Mouse (Mus musculus) heart, embryonic 16.5 days (tissue): ENCODE data around the gene Fscn3. TPM values are rescaled to one million over a fixed set of nuclear protein-coding genes. Genes with fewer than 3 reads are reported as not detected.

Source experiments
- ATAC-seq: fragments of 200-750 bp; cut with Nextera tagmentation; replicated peaks from 2 replicates; pipeline ENCODE4 v1.8.0; 2017; ENCODE audit warnings: moderate number of reproducible peaks; ENCODE audit not compliant: insufficient read depth, low FRiP score; ENCODE audit errors: extremely low read depth
- H3K27ac ChIP-seq: fragments of 300-500 bp; sonication (generic); 2 replicates; pipeline ENCODE4 v1.5.1; 2014; ENCODE audit warnings: mild to moderate bottlenecking, low read length, control low read depth, moderate library complexity
- H3K27me3 ChIP-seq: fragments of 300-500 bp; sonication (generic); 2 replicates; pipeline ENCODE4 v1.6.1; 2014; ENCODE audit warnings: low read length, mixed read lengths; ENCODE audit not compliant: control insufficient read depth, insufficient read depth
- H3K36me3 ChIP-seq: fragments of 300-500 bp; sonication (generic); 2 replicates; pipeline ENCODE4 v1.6.1; 2014; ENCODE audit not compliant: control insufficient read depth, insufficient read depth
- H3K4me1 ChIP-seq: fragments of 300-500 bp; sonication (generic); 2 replicates; pipeline ENCODE4 v1.6.1; 2014; ENCODE audit warnings: low read length, mixed read lengths; ENCODE audit not compliant: control insufficient read depth, insufficient read depth
- H3K4me2 ChIP-seq: fragments of 300-500 bp; sonication (generic); 2 replicates; pipeline ENCODE4 v1.6.1; 2014; ENCODE audit warnings: low read depth, mild to moderate bottlenecking, control low read depth, low read length
- H3K4me3 ChIP-seq: fragments of 300-500 bp; sonication (generic); 2 replicates; pipeline ENCODE4 v1.5.1; 2014; ENCODE audit warnings: mild to moderate bottlenecking, control low read depth, low read length
- H3K9ac ChIP-seq: fragments of 300-500 bp; sonication (generic); 2 replicates; pipeline ENCODE4 v1.6.1; 2014; ENCODE audit warnings: low read length, control low read depth
- H3K9me3 ChIP-seq: fragments of 300-500 bp; sonication (generic); replicated peaks from 2 replicates; pipeline ENCODE4 v1.6.1; 2016; ENCODE audit warnings: low read length; ENCODE audit not compliant: control insufficient read depth
- WGBS: fragments of 180-500 bp; shearing (Covaris S2); extraction: QIAGEN DNeasy Blood & Tissue Kit; methylation state at CpG from one replicate; pipeline ENCODE4 v1.1.7; 2014; 5-methylcytosine and 5-hydroxymethylcytosine counted together
- polyA plus RNA-seq: library from polyadenylated mRNA; unstranded; fragments of >200 nt; fragmentation: Nextera tagmentation; extraction: Ambion mirVana; gene quantifications from 2 replicates; pipeline ENCODE4 v1.2.1, GENCODE M21; 2015

Fscn3 gene
- polyA plus RNA-seq = not detected in 2 replicates

- no peak for ATAC-seq
- 83% methylated on average over 3 of the region's 3 CpGs for WGBS
- Histone ChIP-seq H3K9me3 (no peaks in the 10 kb centered on the region), H3K9ac (no peak within 1 kb of the TSS), H3K27ac (no peak within 1 kb of the TSS), H3K4me3 (no peak within 1 kb of the TSS), H3K4me1 (peaks cover 13% of the 10 kb centered on the region), H3K4me2 (no peak within 1 kb of the TSS), H3K27me3 (no peaks in the 10 kb centered on the region), H3K36me3 (peaks cover 6% of the 10 kb centered on the region)
Observed at GRCm38 (mm10) chr6:28427096-28427839, at the start of gene Fscn3. Gene Fscn3 (plus strand): TSS chr6:28427789.

- no peaks in the 10 kb centered on the region for H3K36me3 ChIP-seq
- no peak overlapping the region for H3K4me3 ChIP-seq
- no peaks in the 10 kb centered on the region for H3K4me1 ChIP-seq
- ATAC-seq = no peak
- no peaks in the 10 kb centered on the region for H3K9me3 ChIP-seq
- no peak overlapping the region for H3K9ac ChIP-seq
- no peak overlapping the region for H3K27ac ChIP-seq
- H3K27me3 ChIP-seq = no peaks in the 10 kb centered on the region
- H3K4me2 ChIP-seq = no peak overlapping the region
- WGBS = 52% methylated on average over 4 of the region's 4 CpGs
Observed at GRCm38 (mm10) chr6:28381983-28382382, 45.6 kb upstream of the Fscn3 start.

GRCm38 (mm10) chr6:28385169-28385568 lies 42.4 kb upstream of the Fscn3 start:
- no peak overlapping the region for H3K4me2 ChIP-seq
- H3K27me3 ChIP-seq = no peaks in the 10 kb centered on the region
- no peak overlapping the region for H3K9ac ChIP-seq
- no peaks in the 10 kb centered on the region for H3K9me3 ChIP-seq
- no peaks in the 10 kb centered on the region for H3K4me1 ChIP-seq
- H3K36me3 ChIP-seq = no peaks in the 10 kb centered on the region
- ATAC-seq = no peak
- H3K4me3 ChIP-seq = no peak overlapping the region
- WGBS = 60% methylated on average over 3 of the region's 3 CpGs
- H3K27ac ChIP-seq = no peak overlapping the region

GRCm38 (mm10) chr6:28389038-28389437 lies 38.6 kb upstream of the Fscn3 start:
- Histone ChIP-seq H3K27ac (no peak overlapping the region), H3K27me3 (no peaks in the 10 kb centered on the region), H3K9me3 (no peaks in the 10 kb centered on the region), H3K4me2 (no peak overlapping the region), H3K4me3 (no peak overlapping the region), H3K36me3 (no peaks in the 10 kb centered on the region), H3K9ac (no peak overlapping the region), H3K4me1 (no peaks in the 10 kb centered on the region)
- ATAC-seq = no peak
- WGBS = 84% methylated on average over 3 of the region's 3 CpGs

GRCm38 (mm10) chr6:28396051-28396852 lies 31.3 kb upstream of the Fscn3 start:
- Histone ChIP-seq H3K4me3 (peak overlapping the region; percentile 62), H3K9me3 (peaks cover 9% of the 10 kb centered on the region), H3K27ac (no peak overlapping the region), H3K4me2 (peak overlapping the region; percentile 96), H3K27me3 (peaks cover 15% of the 10 kb centered on the region), H3K36me3 (no peaks in the 10 kb centered on the region), H3K4me1 (peaks cover 7% of the 10 kb centered on the region; the same call in 1 of the 2 replicates), H3K9ac (no peak overlapping the region)
- ATAC-seq = no peak
- WGBS = 40% methylated on average over 15 of the region's 15 CpGs

GRCm38 (mm10) chr6:28396853-28397457 lies 30.6 kb upstream of the Fscn3 start:
- peak overlapping the region; percentile 96 for H3K4me2 ChIP-seq
- peak overlapping the region; percentile 62 for H3K4me3 ChIP-seq
- no peak for ATAC-seq
- H3K36me3 ChIP-seq = no peaks in the 10 kb centered on the region
- H3K27ac ChIP-seq = no peak overlapping the region
- H3K9me3 ChIP-seq = peaks cover 9% of the 10 kb centered on the region
- H3K27me3 ChIP-seq = peaks cover 15% of the 10 kb centered on the region
- peaks cover 7% of the 10 kb centered on the region; the same call in 1 of the 2 replicates for H3K4me1 ChIP-seq
- H3K9ac ChIP-seq = peak overlapping the region; percentile 49
- WGBS = 4% methylated on average over 19 of the region's 19 CpGs

GRCm38 (mm10) chr6:28397681-28398203 lies 29.8 kb upstream of the Fscn3 start, which contains the start of gene Zfp800:
Gene Zfp800 (minus strand): TSS chr6:28398005.
- Histone ChIP-seq H3K9me3 (peaks cover 9% of the 10 kb centered on the region), H3K9ac (peak within 1 kb of the TSS; percentile 49), H3K27ac (no peak within 1 kb of the TSS), H3K4me2 (peak within 1 kb of the TSS; percentile 96), H3K27me3 (peaks cover 15% of the 10 kb centered on the region), H3K4me3 (peak within 1 kb of the TSS; percentile 62), H3K36me3 (no peaks in the 10 kb centered on the region), H3K4me1 (peaks cover 7% of the 10 kb centered on the region; the same call in 1 of the 2 replicates)
- ATAC-seq = peak; percentile 37; the same call in 1 of the 2 replicates
- 1% methylated on average over 33 of the region's 33 CpGs for WGBS

- WGBS = 74% methylated on average over 3 of the region's 3 CpGs
- H3K9ac ChIP-seq = no peak overlapping the region
Observed at GRCm38 (mm10) chr6:28398726-28399125, 28.9 kb upstream of the Fscn3 start.

More at GRCm38 (mm10) chr6:28398726-28399125, 28.9 kb upstream of the Fscn3 start:
- no peak overlapping the region for H3K27ac ChIP-seq
- peaks cover 10% of the 10 kb centered on the region for H3K9me3 ChIP-seq
- ATAC-seq = no peak
- peaks cover 7% of the 10 kb centered on the region; the same call in 1 of the 2 replicates for H3K4me1 ChIP-seq
- H3K4me2 ChIP-seq = no peak overlapping the region
- H3K4me3 ChIP-seq = no peak overlapping the region
- H3K27me3 ChIP-seq = peaks cover 15% of the 10 kb centered on the region
- no peaks in the 10 kb centered on the region for H3K36me3 ChIP-seq
